Mouse (Mus musculus) kidney, adult 2 months (tissue): Measurements from ENCODE around the gene Mgp. TPM values are rescaled to one million over a fixed set of nuclear protein-coding genes. Genes with fewer than 3 reads are reported as not detected.

Source experiments
- DNase-seq: peaks from one replicate; pipeline ENCODE4 v3.0.0; 2021
- H3K27ac ChIP-seq: fragments of 200-500 bp; 2 replicates; pipeline ENCODE4 v1.5.1; 2012; ENCODE audit warnings: low read depth, low read length, control low read depth, inconsistent platforms; ENCODE audit not compliant: insufficient read depth
- H3K27me3 ChIP-seq: fragments of 200-500 bp; replicated peaks from 2 replicates; pipeline ENCODE4 v1.6.1; 2012; ENCODE audit warnings: mild to moderate bottlenecking, moderate library complexity, low read length, inconsistent platforms; ENCODE audit not compliant: control insufficient read depth, insufficient read depth
- H3K36me3 ChIP-seq: fragments of 200-500 bp; 2 replicates; pipeline ENCODE4 v1.6.1; 2012; ENCODE audit warnings: mild to moderate bottlenecking, moderate library complexity, low read length, inconsistent platforms; ENCODE audit not compliant: control insufficient read depth, insufficient read depth
- H3K4me1 ChIP-seq: fragments of 200-500 bp; 2 replicates; pipeline ENCODE4 v1.6.1; 2011; ENCODE audit warnings: low read length; ENCODE audit not compliant: control insufficient read depth, insufficient read depth
- H3K4me3 ChIP-seq: fragments of 200-500 bp; 2 replicates; pipeline ENCODE4 v1.5.1; 2011; ENCODE audit warnings: mild to moderate bottlenecking, low read depth, low read length, control low read depth; ENCODE audit not compliant: insufficient read depth
- CTCF ChIP-seq: fragments of 200-500 bp; conservative IDR thresholded peaks from 2 replicates; pipeline ENCODE4 v1.5.1; 2011; ENCODE audit warnings: low read depth, mild to moderate bottlenecking, control low read depth, low read length, moderate library complexity, mixed read lengths; ENCODE audit not compliant: insufficient read depth, insufficient read length
- POLR2A ChIP-seq: fragments of 200-500 bp; IDR thresholded peaks from one replicate; pipeline ENCODE4 v1.6.1; 2011; ENCODE audit warnings: low read depth, low read length, control low read depth
- WGBS: fragments of 180-500 bp; shearing (Covaris S2); methylation state at CpG from one replicate; pipeline ENCODE4 v1.1.7; 2018; 5-methylcytosine and 5-hydroxymethylcytosine counted together
- polyA plus RNA-seq: library from polyadenylated mRNA; depleted of rRNA; stranded (reverse); fragments of >200 nt; gene quantifications from 2 replicates; pipeline ENCODE4 v1.2.3, GENCODE M21; 2012

Mgp gene
- polyA plus RNA-seq, 1 experiment: 725 TPM

GRCm38 (mm10) chr6:136906283-136906936 is 30.8 kb upstream of the Mgp start:
- Histone ChIP-seq H3K36me3 (no peaks in the 10 kb centered on the region), H3K27me3 (no peaks in the 10 kb centered on the region), H3K4me3 (no peak overlapping the region), H3K27ac (peak overlapping the region; percentile 73), H3K4me1 (0 out of 2 replicates have a peak, but pooled peaks cover 5% of the 10 kb centered on the region)
- no peak for DNase-seq
- WGBS: 79% methylated on average over 19 of the region's 19 CpGs
- TF ChIP-seq POLR2A: no peak
- no peak for TF ChIP-seq CTCF

DNA sequence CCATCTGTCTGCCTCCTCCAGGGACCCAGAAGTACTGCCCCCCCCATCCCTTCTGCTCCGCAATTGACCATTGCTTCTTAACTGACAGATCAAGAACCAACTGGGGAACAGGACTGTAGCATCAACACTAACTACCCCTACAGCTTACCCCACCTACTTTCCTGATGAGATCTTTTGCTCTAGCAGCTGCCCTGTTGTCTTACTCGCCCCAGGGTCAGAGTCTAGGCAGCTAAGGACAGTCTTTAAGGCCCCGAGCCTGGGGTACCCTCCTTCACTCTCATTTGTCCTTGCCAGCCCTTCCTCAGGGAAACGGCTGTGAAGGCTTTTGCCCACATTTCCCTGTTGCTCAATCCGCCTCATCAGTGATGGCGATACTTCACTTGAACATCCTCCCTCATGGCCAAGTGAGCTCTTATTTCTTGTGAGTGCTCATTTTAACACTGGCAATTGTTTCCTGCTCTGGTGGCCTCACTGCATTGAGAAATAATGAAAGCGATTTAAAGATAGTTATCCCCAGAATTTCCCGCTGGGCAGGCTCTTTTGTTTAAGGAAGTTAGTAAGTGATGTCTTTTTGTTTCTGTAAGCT is 28.4 kb upstream of the Mgp start:
- Histone ChIP-seq H3K27ac (no peak overlapping the region), H3K4me1 (0 out of 2 replicates have a peak, but pooled peaks cover 5% of the 10 kb centered on the region), H3K4me3 (no peak overlapping the region), H3K36me3 (no peaks in the 10 kb centered on the region), H3K27me3 (no peaks in the 10 kb centered on the region)
- WGBS: 71% methylated on average over 8 of the region's 8 CpGs
- DNase-seq: no peak
- no peak for TF ChIP-seq CTCF
- TF ChIP-seq POLR2A: no peak

GRCm38 (mm10) chr6:136902527-136902926 is 26.9 kb upstream of the Mgp start:
- H3K36me3 ChIP-seq: no peaks in the 10 kb centered on the region
- no peak overlapping the region for H3K4me3 ChIP-seq
- H3K4me1 ChIP-seq: 0 out of 2 replicates have a peak, but pooled peaks cover 5% of the 10 kb centered on the region
- DNase-seq: no peak
- TF ChIP-seq CTCF: no peak
- TF ChIP-seq POLR2A: no peak
- H3K27me3 ChIP-seq: no peaks in the 10 kb centered on the region
- H3K27ac ChIP-seq: no peak overlapping the region
- 87% methylated on average over 9 of the region's 9 CpGs for WGBS

- Histone ChIP-seq H3K27me3 (no peaks in the 10 kb centered on the region), H3K36me3 (no peaks in the 10 kb centered on the region), H3K4me3 (no peak overlapping the region), H3K4me1 (no peaks in the 10 kb centered on the region), H3K27ac (no peak overlapping the region)
- TF ChIP-seq CTCF (no peak), POLR2A (no peak)
- no peak for DNase-seq
- 58% methylated on average over 2 of the region's 2 CpGs for WGBS
These were observed 25.4 kb upstream of the Mgp start for GRCm38 (mm10) chr6:136901010-136901409.

DNA sequence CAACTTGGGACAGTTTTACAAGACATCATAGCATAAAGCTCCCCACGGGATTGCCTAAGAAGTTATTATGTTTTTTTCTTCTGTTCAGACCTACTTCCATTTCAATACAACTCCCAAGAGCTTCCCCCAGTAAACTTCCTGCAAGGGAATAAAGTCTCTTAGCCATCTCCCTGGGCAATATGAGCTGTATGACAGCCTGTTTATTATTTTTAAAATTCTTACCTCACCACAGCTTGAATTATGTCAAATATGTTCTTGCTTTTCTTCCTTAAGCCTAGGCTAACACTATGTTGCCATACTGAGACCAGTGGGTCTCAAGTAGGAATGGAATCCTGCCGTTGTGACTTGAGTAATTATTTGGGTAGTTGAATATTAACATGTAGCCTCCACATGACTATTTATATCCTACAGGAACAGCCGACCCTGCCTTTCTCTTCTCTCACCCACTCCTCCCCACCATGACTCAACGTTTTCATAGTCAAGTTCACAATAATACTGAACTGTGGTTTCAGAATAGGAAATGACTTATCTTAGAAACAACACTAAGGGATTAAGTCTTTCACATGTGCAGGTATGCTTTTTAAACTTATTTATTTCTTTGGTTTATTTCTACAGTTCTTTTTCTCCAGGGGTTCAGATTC is 24.9 kb upstream of the Mgp start:
- 27% methylated on average over 4 of the region's 4 CpGs for WGBS
- TF ChIP-seq POLR2A (no peak), CTCF (no peak)
- Histone ChIP-seq H3K27me3 (no peaks in the 10 kb centered on the region), H3K4me1 (no peaks in the 10 kb centered on the region), H3K4me3 (no peak overlapping the region), H3K36me3 (no peaks in the 10 kb centered on the region), H3K27ac (no peak overlapping the region)
- DNase-seq: no peak

GRCm38 (mm10) chr6:136898954-136899353 is 23.3 kb upstream of the Mgp start:
- 72% methylated on average over 2 of the region's 2 CpGs for WGBS

DNA sequence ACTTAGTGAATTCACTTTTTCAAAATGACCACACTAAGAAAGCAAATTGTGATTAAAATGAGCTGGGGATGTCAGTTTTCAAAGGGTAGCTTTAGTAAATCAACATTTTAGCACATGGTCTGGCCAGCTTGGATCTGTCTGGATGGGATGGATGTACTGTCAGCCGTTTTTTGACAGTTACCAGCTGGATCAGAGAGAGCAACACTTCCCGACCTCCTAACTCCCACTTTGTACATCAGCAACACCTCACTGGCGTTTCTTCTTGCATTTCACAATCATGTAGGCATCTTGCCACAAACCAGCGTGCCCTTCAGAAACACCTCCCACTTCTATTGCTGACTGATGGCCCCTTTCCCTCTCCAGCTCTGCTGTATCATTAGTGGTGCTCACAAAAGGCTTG is 22.6 kb upstream of the Mgp start:
- 37% methylated on average over 4 of the region's 4 CpGs for WGBS
- peak overlapping the region; percentile 55 for H3K27ac ChIP-seq
- TF ChIP-seq CTCF: no peak
- no peak for TF ChIP-seq POLR2A
- DNase-seq: no peak
- no peaks in the 10 kb centered on the region for H3K4me1 ChIP-seq
- no peak overlapping the region for H3K4me3 ChIP-seq
- no peaks in the 10 kb centered on the region for H3K36me3 ChIP-seq
- H3K27me3 ChIP-seq: no peaks in the 10 kb centered on the region

More at GRCm38 (mm10) chr6:136898954-136899353, 23.3 kb upstream of the Mgp start:
- no peak for DNase-seq
- TF ChIP-seq POLR2A: no peak
- no peak for TF ChIP-seq CTCF
- Histone ChIP-seq H3K27me3 (no peaks in the 10 kb centered on the region), H3K36me3 (no peaks in the 10 kb centered on the region), H3K4me1 (no peaks in the 10 kb centered on the region), H3K27ac (no peak overlapping the region), H3K4me3 (no peak overlapping the region)
